Mouse (Mus musculus) left cerebral cortex, adult 11 months (tissue): ENCODE measurements around the gene Ets2.
"Not testable (repeated sequence)": the region's sequence is repeated elsewhere in the genome, so short reads cannot be mapped to it uniquely, and the experiment has no call there.

ENCODE experiments used
- DNase-seq: peaks from one replicate; pipeline ENCODE4 v3.0.0; 2022; ENCODE audit warnings: low spot score

The Ets2 gene

GRCm38 (mm10) chr16:95736059-95736458, 34.2 kb downstream of the Ets2 start:
- DNase-seq = no peak

- no peak for DNase-seq
Measured at GRCm38 (mm10) chr16:95736470-95736869, 34.6 kb downstream of the Ets2 start.

GRCm38 (mm10) chr16:95739522-95739921, 37.6 kb downstream of the Ets2 start:
- peak; percentile 46 for DNase-seq

GRCm38 (mm10) chr16:95741358-95741757, 39.5 kb downstream of the Ets2 start:
- DNase-seq = no peak

- no peak for DNase-seq
Measured at GRCm38 (mm10) chr16:95741915-95742739, 40.3 kb downstream of the Ets2 start.

DNA sequence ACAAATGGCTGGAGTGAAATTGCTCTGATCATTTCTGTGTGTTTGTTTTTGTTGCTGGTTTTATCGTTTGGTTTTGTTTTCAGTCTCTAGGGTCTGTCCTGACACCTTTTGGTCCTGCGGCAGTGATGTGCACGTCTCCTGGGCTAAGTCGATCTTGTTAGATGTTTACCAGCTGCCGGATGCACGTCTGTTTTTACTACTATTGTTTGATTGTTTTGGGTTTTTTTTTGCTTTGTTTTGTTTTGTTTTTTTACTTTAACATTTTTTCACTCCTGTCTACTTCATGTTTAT, 40.8 kb downstream of the Ets2 start:
- no peak for DNase-seq

- DNase-seq = no peak
Measured at GRCm38 (mm10) chr16:95743104-95743503, 41.2 kb downstream of the Ets2 start.

GRCm38 (mm10) chr16:95744771-95745170, 42.9 kb downstream of the Ets2 start:
- no peak for DNase-seq

DNA sequence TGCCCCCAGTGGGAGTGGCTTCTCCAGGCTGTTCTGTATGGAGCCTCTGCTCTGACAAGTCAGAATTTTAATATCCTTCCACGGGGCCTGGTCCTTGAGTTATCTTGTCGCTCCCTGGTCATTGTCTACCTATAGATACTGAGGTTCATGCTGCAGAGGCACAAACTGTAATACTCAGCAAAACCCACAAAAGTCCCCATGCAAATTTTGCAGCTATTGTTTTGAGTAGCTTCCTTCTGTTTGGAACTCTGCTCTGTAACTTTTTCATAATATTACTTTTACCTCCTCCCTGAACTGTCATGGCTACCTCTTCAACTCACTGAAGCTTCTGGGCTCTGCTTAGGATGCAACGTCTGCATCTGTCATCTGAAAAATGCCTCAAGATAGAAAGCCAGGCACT, 43.8 kb downstream of the Ets2 start:
- no peak for DNase-seq

DNA sequence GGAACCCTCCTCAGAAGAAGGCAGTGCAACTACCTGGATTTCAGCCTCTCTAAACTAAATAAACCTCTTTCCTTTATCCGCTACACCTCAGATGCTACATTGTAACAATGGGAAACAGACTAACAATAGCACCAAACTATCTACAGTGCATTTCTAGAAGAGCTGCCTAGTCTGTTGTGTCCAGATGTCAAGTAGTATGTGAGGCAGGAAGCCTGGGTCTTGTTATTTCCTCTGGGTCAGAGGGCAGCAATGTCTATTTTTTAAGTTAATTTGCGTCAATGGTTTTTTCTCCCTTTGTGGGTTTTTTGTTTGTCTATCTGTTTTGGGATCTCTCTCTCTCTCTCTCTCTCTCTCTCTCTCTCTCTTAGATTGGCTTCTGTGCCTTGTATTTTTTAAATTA, 44.7 kb downstream of the Ets2 start:
- no peak for DNase-seq

- no peak for DNase-seq
Measured at GRCm38 (mm10) chr16:95749291-95750103, 47.6 kb downstream of the Ets2 start.

DNA sequence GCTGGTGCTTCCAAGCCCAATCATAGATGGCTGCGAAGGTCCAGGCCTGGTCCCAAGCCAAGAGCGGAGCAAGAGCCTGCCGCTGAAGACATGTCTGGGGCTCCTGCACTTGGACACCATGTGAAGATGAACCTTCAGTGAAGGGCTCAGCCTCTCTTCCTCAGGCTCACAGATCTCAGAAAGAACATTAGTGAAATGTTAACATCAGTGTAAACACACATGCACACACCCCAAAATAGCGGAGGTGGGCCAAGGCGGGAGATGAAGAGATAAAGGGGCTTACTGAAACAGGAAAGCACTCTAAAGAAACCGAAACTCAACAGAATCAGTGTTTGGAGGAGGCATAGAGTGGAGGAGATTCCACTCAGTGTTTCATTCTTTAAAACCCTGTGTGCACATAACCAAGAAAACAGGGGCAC, 48.3 kb downstream of the Ets2 start:
- DNase-seq = no peak

DNA sequence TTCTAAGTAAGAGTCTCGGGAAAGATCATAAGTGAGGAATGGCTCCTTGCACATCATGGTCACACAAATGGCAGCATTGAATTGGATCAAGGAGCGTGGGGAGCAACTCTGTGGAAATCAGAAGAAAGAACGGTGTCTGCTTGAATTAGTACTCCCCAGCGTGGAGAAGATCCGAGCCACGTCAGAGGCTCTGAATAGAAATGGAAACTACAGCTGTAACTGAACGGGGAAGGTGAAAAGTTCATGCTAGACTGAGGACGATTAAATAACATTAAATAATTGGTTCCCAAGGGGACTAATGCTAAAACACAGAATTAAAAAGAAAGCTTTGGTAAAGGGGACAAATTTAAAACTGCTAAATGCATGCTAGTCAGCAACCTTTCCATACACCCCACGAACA, 50.6 kb downstream of the Ets2 start:
- no peak for DNase-seq

DNA sequence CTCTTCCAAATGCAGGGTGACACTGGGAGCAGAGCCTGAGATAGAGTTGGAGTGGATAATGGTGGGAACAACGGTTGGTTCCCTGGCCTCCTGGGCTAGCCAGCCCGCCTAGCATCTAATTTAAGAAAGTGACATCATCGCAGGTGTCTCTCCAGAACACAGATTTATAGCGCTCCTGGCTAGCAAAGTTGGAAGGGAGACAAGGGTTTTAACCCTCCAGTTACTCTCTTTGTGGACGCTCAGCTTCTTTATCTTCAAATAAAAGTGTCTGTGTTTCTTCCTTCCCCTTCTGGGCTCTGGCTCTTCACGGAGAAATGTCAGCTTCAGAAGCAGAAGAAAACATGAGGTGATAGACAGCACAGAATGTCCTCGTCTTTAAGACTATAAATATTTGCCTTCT, 51.4 kb downstream of the Ets2 start:
- no peak for DNase-seq

DNA sequence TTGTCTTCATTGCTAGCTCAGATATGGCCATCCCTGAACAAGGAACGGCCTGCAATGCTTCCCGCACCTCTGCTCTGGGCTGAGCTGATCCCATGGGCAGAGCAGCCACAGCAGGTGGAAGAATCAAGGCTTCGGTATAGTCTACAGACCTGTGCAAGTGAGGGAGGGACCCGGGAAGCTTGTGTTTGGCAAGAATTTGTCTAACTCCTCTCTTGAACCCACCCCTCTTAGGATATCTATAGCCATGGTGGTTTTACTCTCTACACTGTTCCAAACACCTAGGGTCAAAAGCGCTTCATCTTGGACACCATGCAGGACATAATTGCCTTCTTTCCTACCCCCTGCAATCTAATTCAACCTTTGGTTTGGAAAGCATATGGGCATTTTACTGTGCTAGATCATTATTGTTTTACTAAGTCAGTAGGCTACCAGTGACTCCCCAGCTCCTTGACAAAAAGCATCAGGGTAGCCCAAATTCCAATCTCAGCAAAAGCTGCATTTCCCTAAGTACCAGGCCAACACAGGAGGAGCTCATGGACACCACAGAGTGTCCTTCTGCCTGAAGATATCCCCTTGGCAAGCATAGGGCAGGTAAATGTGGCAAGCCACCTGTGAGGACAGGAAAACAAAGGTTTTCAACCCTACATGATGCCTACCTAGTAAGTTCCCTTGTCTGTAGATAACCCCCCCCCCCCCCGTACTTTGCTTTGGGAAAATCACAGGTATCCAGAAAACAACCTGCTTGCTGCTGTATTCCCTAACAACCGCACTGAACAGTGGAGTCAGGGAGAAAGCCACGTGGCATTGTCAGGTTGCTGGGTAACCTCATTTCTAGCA, 57.5 kb downstream of the Ets2 start:
- no peak for DNase-seq

DNA sequence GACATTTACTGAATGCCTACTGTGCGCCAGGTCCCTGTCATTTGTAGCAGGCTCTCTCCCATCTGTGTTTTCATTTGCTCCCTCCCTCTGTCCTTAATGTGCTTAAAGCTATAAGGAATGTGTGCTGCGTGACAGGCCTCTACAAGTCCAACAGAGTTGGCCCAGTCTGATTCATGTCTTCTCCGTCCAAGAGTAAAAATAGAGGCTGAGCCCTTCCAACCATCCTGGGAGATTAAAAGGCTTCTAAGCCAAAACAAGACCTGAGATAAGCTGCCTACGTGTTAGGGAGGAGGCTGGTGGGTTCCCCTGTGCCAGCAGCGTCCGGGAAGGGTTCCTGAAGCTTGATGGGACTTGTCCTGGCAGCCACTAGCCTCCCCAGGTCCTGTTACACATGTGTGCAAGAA, 58.1 kb downstream of the Ets2 start:
- DNase-seq = no peak

- no peak for DNase-seq
Measured at GRCm38 (mm10) chr16:95761742-95762141, 59.9 kb downstream of the Ets2 start.

- DNase-seq = no peak
Measured at GRCm38 (mm10) chr16:95763201-95763600, 61.3 kb downstream of the Ets2 start.

DNA sequence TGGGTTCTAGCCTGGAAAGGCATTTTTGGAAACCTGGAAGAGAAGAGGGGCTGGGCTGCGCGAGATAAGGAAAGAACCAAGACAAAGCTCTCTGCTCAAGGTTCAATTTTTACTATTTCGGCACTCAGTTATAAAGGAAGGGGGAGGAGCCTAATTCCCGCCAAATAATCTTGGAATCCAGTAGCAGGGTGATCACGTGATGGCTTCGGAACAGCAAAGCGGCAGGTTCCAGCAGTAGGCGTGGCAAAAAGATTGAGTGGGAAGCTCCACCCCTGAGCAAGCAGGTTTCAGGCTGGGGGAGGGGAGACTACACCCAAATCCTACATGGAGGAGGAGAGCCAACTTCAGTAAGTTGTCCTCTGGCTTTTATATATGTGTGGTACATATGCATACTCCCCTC, 62.2 kb downstream of the Ets2 start:
- not testable (repeated sequence) for DNase-seq

GRCm38 (mm10) chr16:95766181-95766580, 64.3 kb downstream of the Ets2 start:
- no peak for DNase-seq

DNA sequence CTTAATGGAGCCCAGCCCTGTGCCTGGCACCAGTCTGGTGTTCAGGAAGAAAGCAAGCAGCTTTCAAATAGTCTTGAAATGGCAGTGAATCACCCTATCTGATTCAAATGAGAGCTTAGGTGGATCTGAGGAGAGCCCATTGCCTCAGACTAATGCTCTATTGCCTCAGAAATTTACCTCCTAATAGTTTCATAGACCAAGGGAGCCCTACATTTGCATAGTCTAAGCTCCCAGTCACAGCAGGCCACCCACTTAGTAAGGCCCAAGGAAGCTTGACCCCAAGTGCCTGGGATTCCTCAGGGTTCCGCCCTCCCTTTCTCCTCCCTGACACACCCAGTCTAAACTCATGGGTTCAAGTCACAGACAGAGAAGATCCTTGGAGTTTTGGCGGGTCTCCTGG, 65.4 kb downstream of the Ets2 start:
- DNase-seq = no peak
